Mouse (Mus musculus) inflammation-experienced regulatory T-cells (primary cell): ENCODE measurements around the gene Zfp541. TPM values are rescaled to one million over a fixed set of nuclear protein-coding genes. Genes with fewer than 3 reads are reported as not detected.

Experiments used
- polyA plus RNA-seq, 2 experiments: library from polyadenylated mRNA; unstranded; fragments of 100-300 nt; shearing (Covaris generic); gene quantifications; one replicate each; pipeline ENCODE4 v1.2.1; 2017

The Zfp541 gene
- under 1 TPM; 0.07 to 0.28 TPM for polyA plus RNA-seq

GRCm38 (mm10) chr7:16061219-16062098 lies at the start of gene Zfp541:
Gene Zfp541 (plus strand): TSS chr7:16061814.

DNA sequence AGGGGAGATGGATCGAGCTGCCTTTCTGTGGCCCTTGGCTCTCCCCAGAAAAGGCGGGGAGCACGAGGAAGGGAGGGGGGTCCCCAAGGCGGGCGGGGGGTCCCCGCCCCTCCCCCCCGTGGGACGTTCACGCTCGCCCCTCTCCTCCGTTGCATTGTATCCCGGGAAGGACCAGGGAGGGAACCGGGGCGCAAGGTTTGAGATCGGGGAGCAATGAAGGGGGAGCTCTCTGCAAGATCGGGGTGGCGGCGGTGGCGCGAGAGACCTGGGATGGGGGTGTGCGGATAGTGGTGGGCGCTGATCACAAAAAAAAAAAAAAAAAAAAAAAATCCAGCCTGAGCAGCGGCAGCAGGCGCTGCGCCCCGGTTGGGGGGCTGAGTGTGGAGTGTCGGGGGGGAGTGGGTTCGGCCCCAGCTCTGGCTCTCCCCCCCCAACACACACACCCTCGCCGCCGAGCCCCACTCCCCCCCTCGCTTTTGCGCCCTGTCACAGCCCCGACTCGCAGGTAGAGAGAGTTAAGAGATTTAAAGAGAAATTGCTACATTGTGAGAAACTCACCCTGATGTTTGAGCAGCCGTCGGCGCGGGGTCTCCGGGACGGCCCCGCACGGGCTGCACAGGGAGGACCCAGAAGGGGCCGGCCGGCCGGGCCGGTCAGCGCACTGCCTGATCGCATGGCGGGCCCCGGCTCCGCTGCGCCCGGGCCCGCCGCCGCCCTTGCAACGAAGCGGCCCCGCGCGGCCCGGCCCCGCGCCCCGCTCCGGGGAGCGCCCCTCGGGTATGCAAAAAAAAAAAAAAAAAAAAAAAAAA lies 14.1 kb upstream of the Zfp541 start, which contains the start of gene Bicra:
TSS of gene Bicra (minus strand) at position 584 of the 809 bp plus-strand sequence.

GRCm38 (mm10) chr7:16098021-16099017 lies 36.7 kb downstream of the Zfp541 start, which contains the start of gene Napa:
Gene Napa (plus strand): TSS chr7:16098458.

DNA sequence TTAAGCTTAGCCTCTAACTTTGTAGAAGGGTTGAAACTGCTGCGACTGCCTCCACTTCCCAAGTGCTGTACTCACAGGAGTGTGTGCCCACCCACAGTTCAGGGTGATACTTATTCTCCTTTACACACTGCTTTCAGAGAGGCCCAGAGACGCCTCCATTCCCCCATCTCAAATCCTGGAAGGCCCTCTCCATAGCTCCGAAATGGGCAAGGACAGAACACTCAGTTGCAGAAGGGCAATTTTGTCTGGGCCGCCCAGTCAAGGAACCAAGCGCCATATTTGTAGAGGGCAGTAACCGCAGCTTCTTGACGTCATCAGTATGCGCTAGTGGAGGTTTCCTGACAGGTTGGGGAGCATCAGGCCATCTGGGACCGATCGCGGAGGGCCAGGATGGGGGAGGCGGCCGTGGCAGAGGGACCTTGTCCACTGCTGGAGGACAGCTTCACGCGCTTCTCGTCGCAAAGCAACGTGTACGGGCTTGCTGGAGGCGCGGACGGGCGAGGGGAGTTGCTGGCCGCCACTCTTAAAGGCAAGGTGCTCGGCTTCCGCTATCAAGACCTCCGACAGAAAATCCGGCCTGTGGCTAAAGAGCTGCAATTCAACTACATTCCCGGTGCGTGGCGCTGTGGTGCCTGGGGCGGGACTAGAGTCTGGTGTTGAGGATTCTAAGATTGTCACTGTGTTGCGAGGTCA lies 58.1 kb downstream of the Zfp541 start, which contains the start of gene Kptn:
TSS of gene Kptn (plus strand) at position 327 of the 693 bp plus-strand sequence.

DNA sequence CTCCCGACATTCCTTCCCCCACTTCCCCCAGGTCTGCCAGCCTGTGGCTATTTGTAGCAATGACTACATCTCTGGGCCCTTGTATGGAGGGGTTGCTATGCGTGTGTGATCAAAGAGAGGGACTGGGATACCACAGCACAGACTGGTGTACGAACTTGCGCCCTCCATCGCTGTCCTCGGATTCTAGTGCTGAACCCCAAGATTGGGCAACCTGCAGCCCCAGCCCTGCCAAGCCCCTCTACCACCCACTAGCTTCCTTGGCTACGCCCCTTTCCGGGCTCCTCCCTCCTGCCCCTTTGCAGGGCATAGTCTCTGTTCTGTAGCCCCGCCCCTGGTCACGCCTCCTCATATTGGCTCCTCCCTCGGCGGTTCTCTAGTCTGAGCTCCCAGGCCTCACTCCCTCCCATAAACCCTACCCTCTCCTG lies 67.8 kb downstream of the Zfp541 start, which contains the start of gene Slc8a2:
TSS of gene Slc8a2 (plus strand) at position 406 of the 425 bp plus-strand sequence.

Other genes starting within 250 kb of the Zfp541 start
- under 1 TPM in 1 of 2 experiments, not detected in 1; 0.42 TPM for gene Obox6, start 222.1 kb upstream of the Zfp541 start, polyA plus RNA-seq
- gene Crx, start 181.8 kb upstream of the Zfp541 start, polyA plus RNA-seq = not detected
- 1 to 10 TPM in 1 of 2 experiments, under 1 TPM in 1; 0.12 to 1.3 TPM for gene Crxos, start 179.2 kb upstream of the Zfp541 start, polyA plus RNA-seq
- 100 to 1,000 TPM; 494 to 577 TPM for gene Selenow, start 139.4 kb upstream of the Zfp541 start, polyA plus RNA-seq
- gene Nop53, start 115.7 kb upstream of the Zfp541 start, polyA plus RNA-seq = 100 to 1,000 TPM; 357 to 382 TPM
- under 1 TPM; 0.12 to 0.14 TPM for gene Ehd2, start 94.2 kb upstream of the Zfp541 start, polyA plus RNA-seq
- gene Bicra, start 13.9 kb upstream of the Zfp541 start, polyA plus RNA-seq = 1 to 10 TPM; 5.8 to 9.3 TPM
- gene Napa, start 36.6 kb downstream of the Zfp541 start, polyA plus RNA-seq = 100 to 1,000 TPM; 196 to 249 TPM
- gene Kptn, start 58.1 kb downstream of the Zfp541 start, polyA plus RNA-seq = 10 to 100 TPM; 23.7 to 47.3 TPM
- under 1 TPM in 1 of 2 experiments, not detected in 1; 0.07 TPM for gene Slc8a2, start 68.0 kb downstream of the Zfp541 start, polyA plus RNA-seq
- 10 to 100 TPM; 80.6 to 82.7 TPM for gene Meis3, start 113.3 kb downstream of the Zfp541 start, polyA plus RNA-seq
- 10 to 100 TPM; 31.8 to 34.5 TPM for gene Dhx34, start 160.2 kb downstream of the Zfp541 start, polyA plus RNA-seq
- gene C5ar2, start 182.3 kb downstream of the Zfp541 start, polyA plus RNA-seq = under 1 TPM; 0.06 to 0.49 TPM
- not detected for gene C5ar1, start 197.7 kb downstream of the Zfp541 start, polyA plus RNA-seq
- 1 to 10 TPM; 4.9 to 6.0 TPM for gene Inafm1, start 211.8 kb downstream of the Zfp541 start, polyA plus RNA-seq
- 10 to 100 TPM; 57.1 to 66.6 TPM for gene Ccdc9, start 225.0 kb downstream of the Zfp541 start, polyA plus RNA-seq
- 10 to 100 TPM; 29.1 to 34.7 TPM for gene Bbc3, start 246.6 kb downstream of the Zfp541 start, polyA plus RNA-seq